Mouse (Mus musculus) midbrain, postnatal 0 days (tissue): ENCODE measurements around the gene Wwp2. TPM values are rescaled to one million over a fixed set of nuclear protein-coding genes. Genes with fewer than 3 reads are reported as not detected.

Source experiments
- ATAC-seq: fragments of 200-750 bp; cut with Nextera tagmentation; 2 replicates; pipeline ENCODE4 v1.8.0; 2017; ENCODE audit warnings: moderate number of reproducible peaks, mild to moderate bottlenecking, moderate TSS enrichment, moderate library complexity; ENCODE audit not compliant: low FRiP score
- DNase-seq: peaks from one replicate; pipeline ENCODE4 v3.0.0-alpha.2; 2015; ENCODE audit warnings: low spot score
- H3K27ac ChIP-seq: fragments of 300-500 bp; sonication (generic); 2 replicates; pipeline ENCODE4 v1.5.1; 2014; ENCODE audit warnings: low read depth, mild to moderate bottlenecking, low read length, mixed read lengths
- H3K27me3 ChIP-seq: fragments of 300-500 bp; sonication (generic); 2 replicates; pipeline ENCODE4 v1.6.1; 2014; ENCODE audit warnings: low read length, control low read depth, mixed read lengths; ENCODE audit not compliant: insufficient read depth
- H3K36me3 ChIP-seq: fragments of 300-500 bp; sonication (generic); 2 replicates; pipeline ENCODE4 v1.6.1; 2014; ENCODE audit warnings: low read length, control low read depth, mixed read lengths; ENCODE audit not compliant: insufficient read depth
- H3K4me1 ChIP-seq: fragments of 300-500 bp; sonication (generic); 2 replicates; pipeline ENCODE4 v1.6.1; 2014; ENCODE audit warnings: mild to moderate bottlenecking, control low read depth, antibody characterized with exemption, low read length, mixed read lengths; ENCODE audit not compliant: insufficient read depth
- H3K4me2 ChIP-seq: fragments of 300-500 bp; sonication (generic); 2 replicates; pipeline ENCODE4 v1.6.1; 2014; ENCODE audit warnings: low read depth, mild to moderate bottlenecking, low read length, mixed read lengths; ENCODE audit not compliant: poor library complexity, severe bottlenecking
- H3K4me3 ChIP-seq: fragments of 300-500 bp; sonication (generic); 2 replicates; pipeline ENCODE4 v1.5.1; 2014; ENCODE audit warnings: low read depth, mild to moderate bottlenecking, low read length, moderate library complexity
- H3K9ac ChIP-seq: fragments of 300-500 bp; sonication (generic); replicated peaks from 2 replicates; pipeline ENCODE4 v1.6.1; 2014; ENCODE audit warnings: mild to moderate bottlenecking, low read length, moderate library complexity, mixed read lengths; ENCODE audit not compliant: poor library complexity, severe bottlenecking
- H3K9me3 ChIP-seq: fragments of 300-500 bp; sonication (generic); 2 replicates; pipeline ENCODE4 v1.6.1; 2016; ENCODE audit warnings: low read length, control low read depth
- CTCF ChIP-seq: IDR thresholded peaks from 2 replicates; pipeline ENCODE4 v1.5.1; 2016; ENCODE audit warnings: antibody characterized with exemption, mild to moderate bottlenecking
- WGBS: fragments of 180-500 bp; shearing (Covaris S2); extraction: QIAGEN DNeasy Blood & Tissue Kit; methylation state at CpG from one replicate; pipeline ENCODE4 v1.1.7; 2014; 5-methylcytosine and 5-hydroxymethylcytosine counted together
- polyA plus RNA-seq: library from polyadenylated mRNA; unstranded; fragments of >200 nt; fragmentation: Nextera tagmentation; extraction: Ambion mirVana; gene quantifications from 2 replicates; pipeline ENCODE4 v1.2.1, GENCODE M21; 2015
- total RNA-seq: library from RNA; depleted of rRNA; stranded (reverse); fragments of >200 nt; gene quantifications from 2 replicates; pipeline ENCODE4 v1.2.3, GENCODE M21; 2014

Gene Wwp2
- total and polyA plus RNA-seq, 2 experiments from 2014 or later: 36.2 to 44.2 TPM

- 91% methylated on average over 4 of the region's 4 CpGs for WGBS
- no peak for TF ChIP-seq CTCF
- Histone ChIP-seq H3K9me3 (no peaks in the 10 kb centered on the region), H3K4me1 (no peaks in the 10 kb centered on the region), H3K27ac (no peak overlapping the region), H3K4me3 (no peak overlapping the region), H3K4me2 (no peak overlapping the region), H3K27me3 (no peaks in the 10 kb centered on the region), H3K36me3 (peaks cover 42% of the 10 kb centered on the region), H3K9ac (no peak overlapping the region)
- DNase-seq: no peak
- ATAC-seq: no peak
Observed at GRCm38 (mm10) chr8:107546154-107546553, 110.0 kb downstream of the Wwp2 start.

GRCm38 (mm10) chr8:107546817-107547216 lies 110.7 kb downstream of the Wwp2 start:
- no peak overlapping the region for H3K9ac ChIP-seq
- 90% methylated on average over 8 of the region's 8 CpGs for WGBS
- H3K4me3 ChIP-seq: no peak overlapping the region
- DNase-seq: no peak
- no peak overlapping the region for H3K27ac ChIP-seq
- TF ChIP-seq CTCF: no peak
- peaks cover 37% of the 10 kb centered on the region for H3K36me3 ChIP-seq
- no peak for ATAC-seq
- no peaks in the 10 kb centered on the region for H3K27me3 ChIP-seq
- no peaks in the 10 kb centered on the region for H3K4me1 ChIP-seq
- no peaks in the 10 kb centered on the region for H3K9me3 ChIP-seq
- H3K4me2 ChIP-seq: no peak overlapping the region

GRCm38 (mm10) chr8:107552234-107552633 lies 116.1 kb downstream of the Wwp2 start:
- Histone ChIP-seq H3K27ac (no peak overlapping the region), H3K4me2 (no peak overlapping the region), H3K4me3 (no peak overlapping the region), H3K27me3 (no peaks in the 10 kb centered on the region), H3K9ac (no peak overlapping the region), H3K36me3 (peaks cover 25% of the 10 kb centered on the region), H3K4me1 (no peaks in the 10 kb centered on the region), H3K9me3 (no peaks in the 10 kb centered on the region)
- no peak for TF ChIP-seq CTCF
- ATAC-seq (no peak), DNase-seq (no peak)
- WGBS: 22% methylated on average over 6 of the region's 6 CpGs

GRCm38 (mm10) chr8:107555231-107555630 lies 119.1 kb downstream of the Wwp2 start:
- no peaks in the 10 kb centered on the region for H3K27me3 ChIP-seq
- DNase-seq: no peak
- no peak for ATAC-seq
- no peak overlapping the region for H3K4me3 ChIP-seq
- TF ChIP-seq CTCF: no peak
- peaks cover 18% of the 10 kb centered on the region for H3K36me3 ChIP-seq
- no peak overlapping the region for H3K9ac ChIP-seq
- H3K4me1 ChIP-seq: no peaks in the 10 kb centered on the region
- no peak overlapping the region for H3K27ac ChIP-seq
- H3K9me3 ChIP-seq: no peaks in the 10 kb centered on the region
- 90% methylated on average over 10 of the region's 10 CpGs for WGBS
- H3K4me2 ChIP-seq: no peak overlapping the region

GRCm38 (mm10) chr8:107556511-107556936 lies 120.4 kb downstream of the Wwp2 start:
- H3K27ac ChIP-seq: no peak overlapping the region
- 29% methylated on average over 12 of the region's 12 CpGs for WGBS
- H3K9ac ChIP-seq: no peak overlapping the region
- no peak overlapping the region for H3K4me2 ChIP-seq
- no peak for TF ChIP-seq CTCF
- H3K9me3 ChIP-seq: no peaks in the 10 kb centered on the region
- peaks cover 16% of the 10 kb centered on the region for H3K36me3 ChIP-seq
- H3K4me1 ChIP-seq: no peaks in the 10 kb centered on the region
- H3K27me3 ChIP-seq: no peaks in the 10 kb centered on the region
- no peak overlapping the region for H3K4me3 ChIP-seq
- peak; percentile 60 for DNase-seq
- 0 out of 2 replicates have a peak, but pooled peaks have one; percentile 31 for ATAC-seq

GRCm38 (mm10) chr8:107560820-107561536 lies 124.8 kb downstream of the Wwp2 start:
- no peak for DNase-seq

More at GRCm38 (mm10) chr8:107560820-107561536, 124.8 kb downstream of the Wwp2 start:
- Histone ChIP-seq H3K4me3 (no peak overlapping the region), H3K4me2 (no peak overlapping the region), H3K27me3 (no peaks in the 10 kb centered on the region), H3K27ac (no peak overlapping the region), H3K4me1 (no peaks in the 10 kb centered on the region), H3K36me3 (0 out of 2 replicates have a peak, but pooled peaks cover 7% of the 10 kb centered on the region), H3K9me3 (no peaks in the 10 kb centered on the region), H3K9ac (no peak overlapping the region)
- 72% methylated on average over 16 of the region's 16 CpGs for WGBS
- no peak for ATAC-seq
- TF ChIP-seq CTCF: no peak
